Mouse (Mus musculus) retina, postnatal 1 day (tissue): ENCODE measurements around the gene Ucp1.

Experiments used
- DNase-seq: peaks from one replicate; pipeline ENCODE4 v3.0.0-alpha.2; 2012

Ucp1 gene

DNA sequence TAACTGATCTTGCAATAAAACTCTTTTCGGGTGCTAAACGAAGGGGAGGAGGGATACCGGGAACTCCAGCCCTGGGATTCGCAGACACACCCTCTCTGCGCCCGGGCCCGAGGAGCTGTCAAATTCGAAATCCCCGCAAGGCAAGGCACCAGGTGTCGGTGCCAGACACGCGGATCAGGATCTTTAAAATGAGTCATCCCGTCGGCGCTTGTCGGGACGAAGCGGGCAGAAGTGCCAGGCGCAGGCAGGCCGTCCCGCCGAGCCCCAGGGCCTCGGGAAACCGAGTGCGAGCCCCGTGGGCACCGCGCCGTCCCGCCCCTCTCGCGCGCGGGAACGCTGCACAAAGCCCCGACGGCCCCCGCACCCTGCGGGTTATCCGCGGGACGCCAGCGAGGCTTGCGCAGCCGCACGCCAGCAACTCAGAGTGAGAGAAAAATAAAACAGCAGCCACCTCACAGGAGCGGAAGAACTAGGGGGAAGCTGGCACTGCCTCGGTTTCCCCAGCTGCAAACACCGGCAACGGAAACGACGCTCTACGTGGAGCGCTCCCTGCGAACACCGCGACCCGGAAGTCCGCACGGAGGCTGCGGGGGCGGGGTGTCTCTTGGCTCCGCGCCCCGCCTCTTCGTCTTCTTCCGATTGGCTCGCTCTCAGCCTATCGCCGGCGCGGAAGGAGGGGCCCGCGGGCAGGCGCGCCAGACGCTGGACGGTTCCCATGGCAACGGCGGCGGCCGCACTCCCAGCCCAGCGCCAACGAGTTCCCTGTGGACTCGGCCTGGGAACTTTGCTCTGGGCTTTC is 41.9 kb downstream of the Ucp1 start, which contains the start of gene Elmod2:
TSS of gene Elmod2 (minus strand) at position 588 of the 799 bp plus-strand sequence.
- DNase-seq = peak; percentile 98

DNA sequence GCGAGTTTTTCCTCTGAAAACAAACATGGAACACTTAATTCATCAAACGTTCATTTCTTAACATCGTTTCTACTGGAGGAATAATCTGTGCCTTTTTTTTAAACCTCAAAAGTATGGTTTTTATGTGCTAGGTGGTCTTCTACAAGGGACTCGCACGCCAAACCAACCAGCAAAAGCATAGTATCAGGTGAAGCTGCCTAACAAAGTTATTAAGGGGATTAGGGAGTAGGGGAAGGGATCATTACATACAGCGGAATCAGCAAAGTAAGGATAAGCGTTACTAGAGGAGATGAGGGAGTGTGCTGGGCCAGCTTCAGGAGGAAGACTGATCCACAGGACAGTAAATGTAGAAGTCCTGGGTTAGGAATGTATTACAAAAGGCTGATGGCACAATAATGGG is 42.7 kb downstream of the Ucp1 start:
- DNase-seq = peak; percentile 46

DNA sequence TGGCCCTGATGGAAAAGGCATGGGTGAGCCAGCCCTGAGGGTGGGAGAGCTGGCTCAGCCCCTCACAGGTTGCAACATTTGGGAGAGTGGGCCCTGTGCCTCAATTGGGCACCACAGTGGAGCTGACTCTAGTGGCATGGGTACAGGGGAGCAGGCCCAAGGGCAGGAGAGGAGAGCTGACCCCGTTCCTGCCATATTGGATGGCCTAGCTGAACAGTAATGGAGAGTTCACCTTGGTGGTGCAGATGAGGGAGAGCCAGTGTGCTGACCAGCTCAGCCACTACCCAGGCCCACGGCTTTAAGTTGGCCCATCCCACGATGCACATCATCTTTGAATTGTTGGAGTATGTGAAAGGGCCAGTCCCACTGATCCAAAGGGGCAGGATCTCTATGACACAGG is 51.9 kb downstream of the Ucp1 start:
- DNase-seq = no peak

DNA sequence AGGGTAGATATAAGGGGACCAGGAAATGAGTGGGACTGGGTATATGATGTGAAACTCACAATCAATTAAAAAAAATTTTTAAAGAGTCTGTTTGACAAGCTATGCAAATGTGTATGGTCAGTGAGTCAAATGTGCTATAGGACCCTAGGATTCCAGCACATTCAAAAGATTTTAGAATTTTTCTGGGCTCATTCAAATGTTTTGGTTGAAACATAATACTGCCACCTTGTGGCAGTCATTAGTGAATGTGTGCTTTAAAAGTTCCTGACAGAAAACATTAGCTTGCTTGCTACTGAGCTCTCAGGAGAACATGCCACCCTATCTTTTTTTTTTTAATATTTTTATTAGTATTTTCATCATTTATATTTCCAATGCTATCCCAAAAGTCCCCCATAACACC is 52.5 kb downstream of the Ucp1 start:
- peak; percentile 60 for DNase-seq
